Mouse (Mus musculus) MN1 (cell line): Measurements from ENCODE around the gene Ly6g6d.

Experiments used
- DNase-seq: peaks from one replicate; pipeline ENCODE4 v3.0.0-alpha.2; 2016; ENCODE audit warnings: low spot score

Gene Ly6g6d

GRCm38 (mm10) chr17:35068213-35068914 lies 9.5 kb downstream of the Ly6g6d start:
- DNase-seq = peak; percentile 71

- no peak for DNase-seq
Measured at GRCm38 (mm10) chr17:35066084-35066483, 11.8 kb downstream of the Ly6g6d start, which contains the start of gene Mpig6b. Gene Mpig6b, minus strand, starts transcription at chr17:35066184.

- no peak for DNase-seq
Measured at GRCm38 (mm10) chr17:35064951-35065947, 12.6 kb downstream of the Ly6g6d start, which contains the start of gene Ly6g6c. Gene Ly6g6c, plus strand, starts transcription at chr17:35065388.

- no peak for DNase-seq
Measured at GRCm38 (mm10) chr17:35064378-35064877, 13.4 kb downstream of the Ly6g6d start.

- DNase-seq = peak; percentile 63
Measured at GRCm38 (mm10) chr17:35063466-35063865, 14.4 kb downstream of the Ly6g6d start.

- DNase-seq = no peak
Measured at GRCm38 (mm10) chr17:35061299-35061698, 16.6 kb downstream of the Ly6g6d start.

GRCm38 (mm10) chr17:35060737-35061297 lies 17.0 kb downstream of the Ly6g6d start:
- DNase-seq = no peak

GRCm38 (mm10) chr17:35060071-35060470 lies 17.8 kb downstream of the Ly6g6d start:
- no peak for DNase-seq

GRCm38 (mm10) chr17:35058911-35059892 lies 18.7 kb downstream of the Ly6g6d start, which contains the start of gene Ddah2:
Gene Ddah2, plus strand, starts transcription at chr17:35059035.
- DNase-seq = peak; percentile 85

- DNase-seq = no peak
Measured at GRCm38 (mm10) chr17:35058316-35058715, 19.5 kb downstream of the Ly6g6d start.

GRCm38 (mm10) chr17:35057090-35057489 lies 20.8 kb downstream of the Ly6g6d start:
- no peak for DNase-seq

- DNase-seq = peak; percentile 43
Measured at GRCm38 (mm10) chr17:35055691-35056495, 22.0 kb downstream of the Ly6g6d start.

- DNase-seq = no peak
Measured at GRCm38 (mm10) chr17:35052271-35052798, 25.5 kb downstream of the Ly6g6d start.

GRCm38 (mm10) chr17:35051156-35052086 lies 26.4 kb downstream of the Ly6g6d start:
- peak; percentile 90 for DNase-seq

GRCm38 (mm10) chr17:35050126-35050750 lies 27.6 kb downstream of the Ly6g6d start:
- DNase-seq = peak; percentile 72

GRCm38 (mm10) chr17:35049561-35050016 lies 28.3 kb downstream of the Ly6g6d start, which contains the start of gene Clic1:
Gene Clic1, plus strand, starts transcription at chr17:35049966.
- peak; percentile 88 for DNase-seq

- no peak for DNase-seq
Measured at GRCm38 (mm10) chr17:35048932-35049440, 28.9 kb downstream of the Ly6g6d start.
